Mouse (Mus musculus) forebrain, embryonic 15.5 days (tissue): ENCODE measurements around the gene Rftn1. TPM values are rescaled to one million over a fixed set of nuclear protein-coding genes. Genes with fewer than 3 reads are reported as not detected.
A peak's percentile ranks its signal among the peaks of the same experiment; 100 is the strongest.

Experiments used
- ATAC-seq: fragments of 200-750 bp; cut with Nextera tagmentation; replicated peaks from 2 replicates; pipeline ENCODE4 v1.8.0; 2017; ENCODE audit warnings: mild to moderate bottlenecking, moderate TSS enrichment, moderate library complexity
- H3K27ac ChIP-seq: fragments of 300-500 bp; sonication (generic); replicated peaks from 2 replicates; pipeline ENCODE4 v1.5.1; 2015; ENCODE audit warnings: mild to moderate bottlenecking, inconsistent platforms
- H3K27me3 ChIP-seq: fragments of 300-500 bp; sonication (generic); 2 replicates; pipeline ENCODE4 v1.6.1; 2015; ENCODE audit warnings: inconsistent platforms
- H3K36me3 ChIP-seq: fragments of 300-500 bp; sonication (generic); 2 replicates; pipeline ENCODE4 v1.6.1; 2015; ENCODE audit warnings: mild to moderate bottlenecking, inconsistent platforms
- H3K4me1 ChIP-seq: fragments of 300-500 bp; sonication (generic); 2 replicates; pipeline ENCODE4 v1.6.1; 2015; ENCODE audit warnings: inconsistent platforms
- H3K4me2 ChIP-seq: fragments of 300-500 bp; sonication (generic); replicated peaks from 2 replicates; pipeline ENCODE4 v1.6.1; 2015; ENCODE audit warnings: mild to moderate bottlenecking, inconsistent platforms
- H3K4me3 ChIP-seq: fragments of 300-500 bp; sonication (generic); 2 replicates; pipeline ENCODE4 v1.5.1; 2015; ENCODE audit warnings: mild to moderate bottlenecking, inconsistent platforms
- H3K9ac ChIP-seq: fragments of 300-500 bp; sonication (generic); replicated peaks from 2 replicates; pipeline ENCODE4 v1.6.1; 2015; ENCODE audit warnings: mild to moderate bottlenecking, inconsistent platforms
- H3K9me3 ChIP-seq: fragments of 300-500 bp; sonication (generic); 2 replicates; pipeline ENCODE4 v1.6.1; 2016; ENCODE audit warnings: inconsistent platforms
- WGBS: fragments of 180-500 bp; shearing (Covaris S2); methylation state at CpG from one replicate; pipeline ENCODE4 v1.1.7; 2015; ENCODE audit warnings: mixed read lengths; 5-methylcytosine and 5-hydroxymethylcytosine counted together
- polyA plus RNA-seq: library from polyadenylated mRNA; unstranded; fragments of >200 nt; fragmentation: Nextera tagmentation; extraction: Ambion mirVana; gene quantifications from 2 replicates; pipeline ENCODE4 v1.2.1, GENCODE M21; 2015

The Rftn1 gene
- polyA plus RNA-seq, 1 experiment from 2014 or later: 23.6 TPM

DNA sequence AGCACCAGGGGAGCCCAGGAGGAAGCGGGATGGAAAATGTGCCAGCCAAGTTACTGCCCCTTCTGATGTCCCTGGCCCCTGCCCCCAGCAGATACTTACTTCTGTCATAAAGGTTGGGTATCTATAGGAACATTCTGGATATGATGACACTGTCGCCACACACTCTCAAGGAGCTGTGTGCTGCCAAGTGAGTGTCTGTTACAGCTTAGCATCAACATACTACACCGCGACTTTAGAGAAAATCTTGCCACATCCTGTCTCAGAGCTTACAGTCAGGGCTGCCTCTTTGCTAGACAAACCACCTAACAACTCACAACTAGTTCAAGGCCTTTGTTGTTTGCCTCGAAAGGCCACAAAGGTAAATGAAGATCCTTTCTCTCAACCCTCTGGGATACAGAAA lies 96.4 kb downstream of the Rftn1 start:
- no peak for ATAC-seq
- WGBS: 77% methylated on average over 5 of the region's 5 CpGs
- no peaks in the 10 kb centered on the region for H3K36me3 ChIP-seq
- H3K27ac ChIP-seq: no peak overlapping the region
- no peak overlapping the region for H3K9ac ChIP-seq
- no peaks in the 10 kb centered on the region for H3K9me3 ChIP-seq
- no peak overlapping the region for H3K4me3 ChIP-seq
- no peaks in the 10 kb centered on the region for H3K27me3 ChIP-seq
- no peak overlapping the region for H3K4me2 ChIP-seq
- H3K4me1 ChIP-seq: no peaks in the 10 kb centered on the region

GRCm38 (mm10) chr17:50093356-50093755 lies 97.1 kb downstream of the Rftn1 start:
- Histone ChIP-seq H3K4me2 (no peak overlapping the region), H3K4me1 (no peaks in the 10 kb centered on the region), H3K4me3 (no peak overlapping the region), H3K36me3 (no peaks in the 10 kb centered on the region), H3K27ac (no peak overlapping the region), H3K9me3 (no peaks in the 10 kb centered on the region), H3K27me3 (no peaks in the 10 kb centered on the region), H3K9ac (no peak overlapping the region)
- WGBS: 28% methylated on average over 3 of the region's 3 CpGs
- 0 out of 2 replicates have a peak, but pooled peaks have one; percentile 29 for ATAC-seq

DNA sequence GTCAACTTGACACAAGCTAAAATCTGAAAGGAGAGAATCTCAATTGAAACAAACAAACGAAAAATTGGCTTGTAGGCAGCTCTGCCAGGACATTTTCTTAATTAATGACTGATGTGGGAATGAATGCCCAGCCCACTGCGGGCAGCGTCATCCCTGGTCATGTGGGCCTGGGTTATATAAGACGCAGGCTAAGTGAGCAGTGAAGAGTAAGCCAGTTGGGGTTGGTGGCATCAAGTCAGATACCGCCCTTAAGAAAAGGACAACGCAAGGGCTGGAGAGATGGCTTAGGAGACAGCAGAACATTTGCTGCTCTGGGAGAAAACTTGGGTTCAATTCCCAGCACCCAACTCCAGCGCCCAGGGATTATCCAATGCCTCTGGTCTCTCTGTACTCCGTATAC lies 97.6 kb downstream of the Rftn1 start:
- no peak overlapping the region for H3K4me3 ChIP-seq
- no peak for ATAC-seq
- 87% methylated on average over 8 of the region's 8 CpGs for WGBS
- no peak overlapping the region for H3K27ac ChIP-seq
- H3K4me1 ChIP-seq: no peaks in the 10 kb centered on the region
- H3K9me3 ChIP-seq: no peaks in the 10 kb centered on the region
- no peak overlapping the region for H3K9ac ChIP-seq
- no peaks in the 10 kb centered on the region for H3K27me3 ChIP-seq
- H3K4me2 ChIP-seq: no peak overlapping the region
- H3K36me3 ChIP-seq: no peaks in the 10 kb centered on the region

GRCm38 (mm10) chr17:50091829-50092228 lies 98.6 kb downstream of the Rftn1 start:
- Histone ChIP-seq H3K4me3 (no peak overlapping the region), H3K27me3 (no peaks in the 10 kb centered on the region), H3K4me1 (no peaks in the 10 kb centered on the region), H3K27ac (no peak overlapping the region), H3K4me2 (no peak overlapping the region), H3K36me3 (no peaks in the 10 kb centered on the region), H3K9me3 (no peaks in the 10 kb centered on the region), H3K9ac (no peak overlapping the region)
- WGBS: 60% methylated on average over 6 of the region's 6 CpGs
- no peak for ATAC-seq

GRCm38 (mm10) chr17:50089725-50090124 lies 100.7 kb downstream of the Rftn1 start:
- WGBS: 87% methylated on average over 8 of the region's 8 CpGs
- Histone ChIP-seq H3K27ac (no peak overlapping the region), H3K9ac (no peak overlapping the region), H3K36me3 (no peaks in the 10 kb centered on the region), H3K27me3 (no peaks in the 10 kb centered on the region), H3K4me3 (no peak overlapping the region), H3K4me1 (no peaks in the 10 kb centered on the region), H3K4me2 (no peak overlapping the region), H3K9me3 (no peaks in the 10 kb centered on the region)
- ATAC-seq: no peak

DNA sequence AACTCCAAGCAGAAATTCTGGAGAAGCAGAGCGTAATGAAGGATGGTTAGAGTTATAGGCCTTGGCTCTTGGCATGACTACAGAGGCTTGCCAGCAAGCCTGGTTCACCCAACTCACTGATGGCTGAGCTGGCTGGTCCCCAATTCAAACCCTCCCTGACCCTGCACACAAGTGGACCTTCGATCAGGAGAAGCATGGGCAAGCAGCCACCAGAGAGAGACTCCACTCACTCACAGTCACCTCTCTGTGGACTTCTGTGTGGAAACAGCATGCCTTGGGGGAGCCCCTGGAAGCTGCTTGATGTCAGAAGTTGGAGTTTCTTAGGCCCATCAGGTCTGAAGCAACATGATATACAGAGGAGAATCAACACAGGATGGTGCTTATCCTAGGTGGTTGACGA lies 102.4 kb downstream of the Rftn1 start:
- no peaks in the 10 kb centered on the region for H3K4me1 ChIP-seq
- no peak overlapping the region for H3K9ac ChIP-seq
- H3K27me3 ChIP-seq: no peaks in the 10 kb centered on the region
- no peak for ATAC-seq
- no peak overlapping the region for H3K4me2 ChIP-seq
- 82% methylated on average over 3 of the region's 3 CpGs for WGBS
- no peaks in the 10 kb centered on the region for H3K36me3 ChIP-seq
- H3K4me3 ChIP-seq: no peak overlapping the region
- no peaks in the 10 kb centered on the region for H3K9me3 ChIP-seq
- H3K27ac ChIP-seq: 0 out of 2 replicates have a peak overlapping the region, but pooled peaks have one; percentile 25

GRCm38 (mm10) chr17:50086887-50087286 lies 103.6 kb downstream of the Rftn1 start:
- Histone ChIP-seq H3K36me3 (no peaks in the 10 kb centered on the region), H3K9me3 (no peaks in the 10 kb centered on the region), H3K4me2 (no peak overlapping the region), H3K9ac (no peak overlapping the region), H3K4me1 (no peaks in the 10 kb centered on the region), H3K27me3 (no peaks in the 10 kb centered on the region), H3K4me3 (no peak overlapping the region), H3K27ac (no peak overlapping the region)
- ATAC-seq: no peak
- 51% methylated on average over 4 of the region's 4 CpGs for WGBS

- Histone ChIP-seq H3K4me1 (no peaks in the 10 kb centered on the region), H3K9me3 (no peaks in the 10 kb centered on the region), H3K36me3 (no peaks in the 10 kb centered on the region), H3K4me3 (no peak overlapping the region), H3K4me2 (no peak overlapping the region), H3K9ac (no peak overlapping the region), H3K27ac (no peak overlapping the region), H3K27me3 (no peaks in the 10 kb centered on the region)
- no peak for ATAC-seq
- 81% methylated on average over 6 of the region's 6 CpGs for WGBS
These were observed 105.8 kb downstream of the Rftn1 start for GRCm38 (mm10) chr17:50084721-50085120.

- Histone ChIP-seq H3K9ac (no peak overlapping the region), H3K4me2 (no peak overlapping the region), H3K27me3 (no peaks in the 10 kb centered on the region), H3K9me3 (no peaks in the 10 kb centered on the region), H3K27ac (no peak overlapping the region), H3K4me3 (no peak overlapping the region), H3K4me1 (no peaks in the 10 kb centered on the region), H3K36me3 (no peaks in the 10 kb centered on the region)
- no peak for ATAC-seq
- WGBS: 87% methylated on average over 4 of the region's 4 CpGs
These were observed 106.5 kb downstream of the Rftn1 start for GRCm38 (mm10) chr17:50083937-50084336.

GRCm38 (mm10) chr17:50082947-50083346 lies 107.5 kb downstream of the Rftn1 start:
- no peak overlapping the region for H3K27ac ChIP-seq
- WGBS: 64% methylated on average over 3 of the region's 3 CpGs
- H3K4me1 ChIP-seq: no peaks in the 10 kb centered on the region
- no peak overlapping the region for H3K9ac ChIP-seq
- H3K9me3 ChIP-seq: no peaks in the 10 kb centered on the region
- no peaks in the 10 kb centered on the region for H3K27me3 ChIP-seq
- no peaks in the 10 kb centered on the region for H3K36me3 ChIP-seq
- no peak for ATAC-seq
- no peak overlapping the region for H3K4me2 ChIP-seq
- no peak overlapping the region for H3K4me3 ChIP-seq

DNA sequence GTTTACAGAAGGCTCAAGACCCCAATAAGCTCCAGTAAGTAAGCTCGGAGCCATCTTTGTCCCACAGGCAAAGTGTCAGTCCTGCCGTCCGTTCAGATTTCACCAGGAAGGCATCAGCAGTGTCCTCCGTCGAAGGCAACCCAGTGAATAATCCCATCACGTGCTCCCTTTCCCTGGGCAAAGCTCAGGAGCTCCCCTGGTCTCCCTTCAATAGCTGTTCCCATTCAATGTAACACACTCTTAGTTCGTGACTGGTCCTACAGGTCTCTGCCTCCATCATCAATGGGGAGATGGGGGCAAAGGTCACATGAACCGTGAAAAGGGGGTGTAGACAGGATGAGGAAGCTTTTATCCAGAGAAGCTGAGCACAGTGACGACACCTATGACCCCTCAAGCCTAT lies 108.8 kb downstream of the Rftn1 start:
- Histone ChIP-seq H3K9ac (no peak overlapping the region), H3K36me3 (no peaks in the 10 kb centered on the region), H3K27ac (no peak overlapping the region), H3K4me3 (no peak overlapping the region), H3K27me3 (no peaks in the 10 kb centered on the region), H3K4me1 (no peaks in the 10 kb centered on the region), H3K4me2 (no peak overlapping the region), H3K9me3 (no peaks in the 10 kb centered on the region)
- ATAC-seq: no peak
- WGBS: 54% methylated on average over 9 of the region's 9 CpGs

DNA sequence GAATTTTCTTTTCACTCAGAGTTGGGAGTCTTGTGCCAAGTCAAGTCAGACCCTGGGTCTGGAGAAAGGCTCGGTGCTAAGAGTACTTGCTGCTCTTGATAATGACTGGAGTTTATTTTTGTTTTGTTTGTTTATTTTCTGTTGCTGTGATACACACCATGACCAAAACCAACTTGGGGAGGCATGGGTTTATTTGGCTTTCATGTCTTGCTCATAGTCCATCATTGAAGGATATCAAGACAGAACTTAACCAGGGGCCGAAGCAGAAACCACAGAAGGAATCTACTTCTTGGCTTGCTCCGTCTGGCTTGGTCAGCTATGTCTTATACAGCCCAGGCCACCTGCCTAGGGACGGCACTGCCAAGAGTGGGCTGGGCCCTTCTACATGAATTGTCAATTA lies 109.5 kb downstream of the Rftn1 start:
- no peak for ATAC-seq
- Histone ChIP-seq H3K4me2 (no peak overlapping the region), H3K36me3 (no peaks in the 10 kb centered on the region), H3K27ac (no peak overlapping the region), H3K4me3 (no peak overlapping the region), H3K27me3 (no peaks in the 10 kb centered on the region), H3K4me1 (no peaks in the 10 kb centered on the region), H3K9me3 (no peaks in the 10 kb centered on the region), H3K9ac (no peak overlapping the region)
- 88% methylated on average over 4 of the region's 4 CpGs for WGBS

DNA sequence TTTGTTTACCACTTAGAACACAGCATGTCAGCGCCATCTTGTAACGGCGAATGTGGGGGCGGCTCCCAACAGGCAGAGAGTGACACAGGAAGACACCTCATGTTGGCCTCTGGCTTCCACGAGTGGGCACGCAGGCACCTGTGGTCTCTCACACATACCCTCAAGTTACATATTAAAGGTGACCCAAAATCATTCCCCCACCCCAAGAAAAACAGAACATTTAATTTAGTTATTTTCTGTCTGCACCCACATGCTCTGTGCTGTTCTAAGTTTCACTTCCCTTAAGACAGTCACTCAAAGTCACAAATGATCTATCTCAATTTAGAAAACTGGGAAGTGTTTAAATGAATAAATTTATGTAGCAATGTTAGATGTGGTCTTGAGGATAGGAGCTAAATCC lies 111.7 kb downstream of the Rftn1 start:
- no peaks in the 10 kb centered on the region for H3K36me3 ChIP-seq
- ATAC-seq: no peak
- no peak overlapping the region for H3K9ac ChIP-seq
- H3K27ac ChIP-seq: no peak overlapping the region
- no peaks in the 10 kb centered on the region for H3K4me1 ChIP-seq
- no peaks in the 10 kb centered on the region for H3K9me3 ChIP-seq
- WGBS: 97% methylated on average over 6 of the region's 6 CpGs
- H3K4me3 ChIP-seq: no peak overlapping the region
- H3K27me3 ChIP-seq: no peaks in the 10 kb centered on the region
- no peak overlapping the region for H3K4me2 ChIP-seq
